Mouse (Mus musculus) kidney, adult 11 months (tissue): ENCODE measurements around the gene Rps6kc1.
A peak's percentile ranks its signal among the peaks of the same experiment; 100 is the strongest.

Experiments used
- DNase-seq: peaks from one replicate; pipeline ENCODE4 v3.0.0; 2022

Gene Rps6kc1

GRCm38 (mm10) chr1:190832965-190833630 is 78.5 kb downstream of the Rps6kc1 start:
- DNase-seq = no peak

GRCm38 (mm10) chr1:190831839-190832497 is 79.6 kb downstream of the Rps6kc1 start:
- DNase-seq = peak; percentile 33

DNA sequence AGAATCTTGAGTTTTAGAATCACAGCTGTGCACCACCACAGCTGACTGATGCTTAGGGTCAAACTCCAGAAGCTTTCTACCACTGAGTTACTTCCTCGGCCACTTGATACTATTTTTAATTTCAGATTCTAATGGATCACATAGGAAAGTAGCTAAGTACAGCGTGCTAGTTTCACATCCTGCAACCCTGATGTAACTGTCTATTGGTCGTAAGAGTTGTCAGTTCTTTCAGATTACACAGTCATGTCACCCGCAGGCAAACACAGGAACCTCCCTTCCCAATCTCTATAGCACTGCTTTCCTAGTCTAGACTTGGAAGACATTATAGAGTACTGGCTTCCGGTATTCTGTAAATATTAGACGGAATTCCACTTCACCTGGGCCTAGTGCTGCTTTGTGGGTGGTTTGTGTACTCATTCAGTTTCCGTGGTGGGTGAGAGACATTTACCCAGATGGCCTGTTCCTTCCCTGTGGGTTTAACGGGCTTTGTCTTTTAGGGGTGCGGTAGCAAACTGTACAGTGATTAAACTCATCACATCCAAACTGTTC is 85.0 kb downstream of the Rps6kc1 start:
- DNase-seq = no peak

DNA sequence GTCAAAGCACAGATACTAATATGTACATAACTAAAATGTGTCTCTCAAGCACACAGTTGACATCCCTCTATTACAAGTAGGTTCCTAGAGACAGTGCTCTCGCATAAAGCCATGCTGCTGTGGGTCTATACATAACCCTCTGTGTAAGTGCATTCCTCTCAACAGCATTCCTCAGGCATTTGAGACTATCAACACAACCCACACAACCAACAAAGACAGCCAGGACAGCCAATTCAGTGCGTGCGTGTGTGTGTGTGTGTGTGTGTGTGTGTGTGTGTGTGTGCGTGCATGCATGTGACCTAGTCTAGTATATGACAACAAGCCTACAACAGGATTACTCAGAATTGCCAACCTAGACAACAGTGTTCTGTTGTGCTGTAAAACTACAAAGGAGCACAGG is 87.8 kb downstream of the Rps6kc1 start:
- no peak for DNase-seq

- DNase-seq = no peak
Measured at GRCm38 (mm10) chr1:190816141-190816540, 95.4 kb downstream of the Rps6kc1 start.

DNA sequence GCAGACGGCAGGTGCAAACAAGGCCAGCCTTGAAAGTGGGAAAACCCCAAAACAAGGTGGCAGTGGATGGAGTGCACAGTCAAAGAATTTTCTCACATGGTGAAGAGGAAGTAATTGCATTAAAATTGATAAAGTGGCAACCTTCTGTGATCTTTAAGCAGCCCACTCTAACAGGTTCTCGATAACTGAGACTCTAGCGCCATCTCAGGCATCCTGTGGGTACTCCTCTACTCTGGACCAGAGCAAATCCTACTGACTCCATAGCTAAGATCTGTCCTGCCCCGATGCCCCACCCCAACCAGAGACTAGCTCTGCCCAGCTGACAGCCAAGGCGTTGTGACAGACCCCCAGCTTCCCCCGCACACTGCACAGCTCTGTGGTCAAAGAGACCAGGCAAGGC is 101.2 kb downstream of the Rps6kc1 start:
- no peak for DNase-seq

DNA sequence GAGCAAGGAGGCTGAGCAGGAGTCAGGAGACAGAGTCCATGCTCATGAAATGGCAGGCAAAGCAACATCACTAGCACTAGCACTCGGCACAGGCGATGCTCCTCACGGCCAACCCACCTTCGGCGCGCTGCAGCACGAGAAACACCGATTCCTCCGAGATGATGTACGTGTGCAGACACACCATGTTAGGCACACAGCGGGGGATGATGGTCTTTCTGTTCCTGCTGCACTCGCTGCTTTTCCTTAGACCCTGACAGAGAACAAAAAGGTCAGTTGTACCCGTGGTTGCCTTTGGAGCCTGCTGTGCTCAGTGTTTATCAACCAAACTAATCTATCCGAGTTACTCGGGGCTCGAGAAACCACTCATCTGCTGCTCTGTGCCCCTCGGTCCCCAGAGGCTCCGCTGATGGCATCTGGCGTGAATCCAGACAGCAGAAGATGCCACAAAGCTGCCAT is 102.8 kb downstream of the Rps6kc1 start:
- no peak for DNase-seq

GRCm38 (mm10) chr1:190806817-190807216 is 104.8 kb downstream of the Rps6kc1 start:
- no peak for DNase-seq

DNA sequence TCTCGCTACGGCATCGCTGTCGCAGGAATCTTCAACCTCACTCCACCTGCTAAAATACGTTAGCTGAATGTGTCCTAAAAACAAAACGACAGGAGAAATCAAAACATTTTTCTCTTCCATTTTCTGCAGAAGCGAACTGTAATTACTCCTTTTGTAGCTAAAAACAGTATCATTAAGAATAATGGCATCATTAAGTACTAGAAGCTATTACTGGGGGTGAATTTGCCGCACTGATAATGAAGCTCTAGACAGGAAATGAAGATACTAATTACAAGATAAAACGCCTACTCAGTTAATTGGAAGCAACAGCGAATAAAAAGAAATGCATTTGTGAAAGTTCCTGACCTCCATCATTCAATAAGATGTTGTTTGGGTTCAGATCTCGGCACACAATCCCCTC is 112.9 kb downstream of the Rps6kc1 start:
- DNase-seq = no peak

DNA sequence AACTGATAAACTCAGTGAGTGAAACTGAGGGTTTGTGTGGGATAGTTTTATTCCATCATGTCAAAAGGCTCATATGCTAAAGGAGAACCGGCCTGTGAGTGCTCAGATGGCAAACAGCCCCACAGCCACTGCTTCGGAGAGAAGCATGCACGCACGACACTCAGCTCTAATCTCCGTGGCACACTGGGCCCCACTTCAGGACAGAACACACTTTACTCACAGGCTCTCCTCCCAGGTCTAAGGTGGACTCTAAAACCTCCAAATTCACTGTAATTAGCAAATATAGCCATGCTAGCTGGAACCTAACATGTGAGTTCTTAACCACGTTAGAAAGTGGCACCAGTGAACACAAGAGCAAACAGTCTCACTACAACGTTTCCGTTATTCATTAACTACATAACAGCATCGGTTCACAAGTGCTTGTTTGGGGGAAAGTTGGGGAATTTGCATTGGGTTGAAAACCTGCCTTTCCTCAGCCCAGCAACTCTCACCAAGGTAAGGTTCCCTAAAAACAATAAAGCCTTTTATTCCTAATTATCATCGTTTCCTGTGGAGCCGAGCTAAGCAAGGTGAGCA is 114.0 kb downstream of the Rps6kc1 start:
- peak; percentile 7 for DNase-seq

DNA sequence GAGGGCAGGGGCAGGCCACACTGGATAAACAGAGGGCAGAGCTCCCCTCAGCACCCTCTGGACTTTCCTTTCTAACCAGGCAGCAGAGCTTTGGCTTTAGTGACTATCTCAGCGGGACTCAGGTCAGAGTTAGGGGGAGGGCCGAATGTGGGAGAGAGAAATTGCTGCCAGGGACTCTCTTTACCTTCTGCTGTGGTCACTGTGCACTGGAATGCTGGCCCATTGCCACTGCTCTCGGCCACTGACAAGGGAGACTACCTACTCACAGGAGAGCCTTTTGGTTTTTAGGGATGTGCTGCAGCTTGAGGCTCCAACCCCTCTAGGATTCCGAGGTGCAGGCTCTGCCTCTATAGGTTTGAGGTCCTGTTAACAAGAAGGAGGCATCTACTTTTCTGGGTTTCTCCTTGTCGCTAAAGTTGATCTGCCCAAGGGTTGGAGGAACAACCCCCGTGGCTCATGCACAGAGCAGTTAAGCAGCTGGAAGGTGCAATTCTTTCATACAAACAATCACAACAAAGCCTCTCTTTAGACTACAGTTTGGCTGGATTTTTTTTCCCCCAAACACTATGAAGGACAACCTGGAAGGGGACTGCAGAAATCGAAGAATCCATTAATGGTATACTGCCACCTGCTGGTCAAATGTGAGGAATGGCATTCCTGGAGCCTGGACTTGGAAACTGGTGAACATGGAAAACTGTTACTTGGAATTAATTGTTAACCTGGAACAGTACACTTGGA is 114.7 kb downstream of the Rps6kc1 start:
- DNase-seq = peak; percentile 66

- no peak for DNase-seq
Measured at GRCm38 (mm10) chr1:190791638-190792037, 119.9 kb downstream of the Rps6kc1 start.

GRCm38 (mm10) chr1:190790720-190791119 is 120.8 kb downstream of the Rps6kc1 start:
- DNase-seq = no peak

- DNase-seq = no peak
Measured at GRCm38 (mm10) chr1:190777660-190778059, 133.9 kb downstream of the Rps6kc1 start.

DNA sequence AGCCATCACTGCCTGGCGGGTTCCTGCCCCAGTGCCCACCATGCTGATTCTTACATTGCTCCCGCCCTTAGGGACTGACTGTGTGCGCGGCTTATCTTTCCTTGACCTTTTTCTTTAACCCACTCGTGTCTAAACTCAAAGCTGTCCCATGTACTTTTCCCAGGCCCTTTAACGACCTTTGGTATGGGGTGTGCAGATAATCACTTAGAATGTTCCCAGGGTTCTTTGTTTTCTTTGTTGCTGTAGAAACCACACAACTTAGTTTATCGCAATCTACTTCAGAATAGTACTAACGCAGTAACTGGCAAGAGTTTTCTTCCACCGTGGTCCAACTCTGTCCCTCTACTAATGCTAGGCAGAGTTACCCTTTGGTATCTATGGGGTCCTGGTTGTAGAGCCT is 135.3 kb downstream of the Rps6kc1 start:
- no peak for DNase-seq

GRCm38 (mm10) chr1:190772088-190772885 is 139.3 kb downstream of the Rps6kc1 start:
- DNase-seq = no peak

DNA sequence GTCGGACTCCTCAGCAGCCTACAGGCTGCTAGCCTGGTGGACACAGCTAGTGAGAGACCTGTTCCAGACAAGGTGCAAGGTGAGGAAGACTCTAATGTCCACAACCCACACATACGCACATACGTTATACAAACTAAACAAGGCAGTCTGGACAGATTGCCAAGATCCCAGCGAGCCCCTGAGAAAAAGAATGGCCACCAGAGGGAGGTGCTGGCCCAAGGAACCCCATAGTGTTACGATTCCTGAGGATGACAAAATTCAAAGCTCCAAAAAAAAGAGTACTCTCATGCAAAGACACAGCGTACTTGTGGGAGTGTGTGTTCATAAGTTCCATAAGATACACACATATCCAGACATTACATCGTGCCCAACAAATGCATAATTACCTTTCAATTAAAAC is 141.8 kb downstream of the Rps6kc1 start:
- no peak for DNase-seq

GRCm38 (mm10) chr1:190768307-190768706 is 143.3 kb downstream of the Rps6kc1 start:
- DNase-seq = no peak

DNA sequence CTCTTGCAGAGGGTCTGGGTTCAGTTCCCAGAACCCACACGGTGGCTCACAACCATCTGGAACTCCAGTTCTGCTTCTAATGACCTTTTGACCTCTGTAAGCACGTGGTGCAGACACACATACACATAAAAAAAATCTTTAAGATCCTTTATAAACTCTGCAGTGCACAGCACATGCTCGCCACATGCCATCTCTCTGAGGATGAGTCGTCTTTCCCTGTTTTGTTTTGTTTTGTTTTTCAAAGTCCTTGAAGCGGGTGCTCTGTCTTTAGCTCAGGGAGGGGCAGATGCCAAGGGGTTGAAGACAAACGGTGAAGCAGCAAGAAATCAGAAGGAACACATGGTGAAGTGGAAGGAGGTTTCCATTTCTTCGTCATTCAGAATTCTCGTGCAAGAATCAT is 143.9 kb downstream of the Rps6kc1 start:
- no peak for DNase-seq

DNA sequence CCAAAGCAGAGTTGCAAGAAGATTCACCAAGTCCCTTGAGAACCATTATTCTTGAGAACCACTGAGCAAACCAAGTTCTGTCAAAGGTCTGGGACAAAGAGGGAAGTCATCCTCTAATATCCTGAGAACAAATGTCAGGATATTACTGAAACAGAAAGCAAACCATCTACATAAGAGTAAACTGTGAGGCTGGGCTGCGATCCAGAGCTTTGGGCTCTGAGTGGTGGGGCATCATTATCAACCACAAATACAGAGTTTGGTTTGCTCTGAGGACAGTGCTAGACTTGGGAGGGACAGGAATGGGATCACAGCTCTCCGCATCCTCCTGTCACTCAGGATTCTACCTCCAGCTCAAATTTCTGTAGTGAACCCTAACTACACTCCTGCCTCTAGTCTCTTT is 144.8 kb downstream of the Rps6kc1 start:
- DNase-seq = no peak

DNA sequence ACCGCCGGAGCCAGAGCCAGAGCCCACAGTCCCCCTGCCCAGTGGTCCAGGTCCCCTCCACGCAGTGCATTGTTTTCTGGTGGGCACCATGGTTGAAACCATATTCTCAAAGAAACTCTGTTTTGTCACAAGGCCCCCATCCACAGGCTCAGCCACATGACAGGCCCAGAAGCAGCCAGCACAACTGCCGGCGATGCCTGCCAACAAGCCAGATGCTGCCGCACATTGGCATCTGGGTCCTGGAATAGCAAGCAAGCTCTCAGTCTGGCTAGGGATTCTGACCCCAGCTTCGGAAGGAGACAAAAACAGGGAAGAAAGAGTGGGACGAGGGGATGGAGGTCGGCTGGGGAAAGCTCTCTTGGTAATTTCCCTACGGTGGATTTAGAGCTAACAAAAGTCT is 147.8 kb downstream of the Rps6kc1 start:
- DNase-seq = no peak

- DNase-seq = no peak
Measured at GRCm38 (mm10) chr1:190761786-190762185, 149.8 kb downstream of the Rps6kc1 start.
